Mouse (Mus musculus) liver, adult (tissue): ENCODE data around the gene Msx3.

Experiments
- GATA4 ChIP-seq: IDR thresholded peaks from 2 replicates; pipeline ENCODE4 v1.6.1; 2014; ENCODE audit warnings: mild to moderate bottlenecking, low read length; ENCODE audit not compliant: insufficient replicate concordance

Msx3 gene

GRCm38 (mm10) chr7:140048361-140049114, at the start of gene Msx3:
Msx3 (minus strand) TSS chr7:140049089.
- TF ChIP-seq GATA4, result no peak

DNA sequence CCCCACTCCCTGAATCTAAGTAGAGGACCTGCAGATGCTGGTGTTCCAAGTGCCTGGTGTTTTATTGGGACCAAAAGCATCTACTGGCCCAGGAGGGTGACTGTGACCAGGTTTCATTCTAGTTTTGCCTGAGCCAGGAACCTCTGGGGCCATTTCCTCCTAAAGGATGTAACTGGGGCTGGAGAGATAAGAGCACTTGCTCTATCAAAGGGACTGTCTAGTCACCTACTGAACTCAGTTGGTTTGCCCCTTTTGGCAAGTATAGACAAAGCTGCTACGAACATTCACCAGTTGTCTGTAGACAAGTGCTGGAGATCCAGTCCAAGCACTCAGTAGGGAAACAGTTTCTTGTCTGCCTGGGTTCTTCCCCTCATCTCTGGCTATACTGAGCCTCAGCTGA, 49.6 kb upstream of the Msx3 start:
- no peak for TF ChIP-seq GATA4

GRCm38 (mm10) chr7:140096055-140096454, 47.2 kb upstream of the Msx3 start:
- no peak for TF ChIP-seq GATA4

DNA sequence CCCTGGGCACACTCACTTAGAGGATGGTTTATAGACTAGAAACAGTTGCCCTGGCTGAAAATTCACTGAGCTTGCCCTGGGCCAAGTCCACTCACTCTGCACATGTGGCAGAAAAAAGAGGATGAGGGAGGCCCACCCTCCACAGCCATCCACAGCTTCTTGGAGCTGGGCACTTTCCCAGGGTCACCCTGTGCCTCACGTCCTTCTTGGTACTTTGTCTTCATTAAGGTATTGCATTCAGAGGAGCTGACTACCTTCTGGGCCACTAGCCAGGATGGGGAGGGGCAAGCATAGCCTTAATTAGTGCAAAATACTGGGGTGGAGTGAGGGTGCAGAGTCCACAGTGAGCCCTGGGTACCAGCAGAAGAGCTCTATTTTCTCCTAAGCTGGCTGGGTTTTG, 46.7 kb upstream of the Msx3 start:
- TF ChIP-seq GATA4, result no peak

DNA sequence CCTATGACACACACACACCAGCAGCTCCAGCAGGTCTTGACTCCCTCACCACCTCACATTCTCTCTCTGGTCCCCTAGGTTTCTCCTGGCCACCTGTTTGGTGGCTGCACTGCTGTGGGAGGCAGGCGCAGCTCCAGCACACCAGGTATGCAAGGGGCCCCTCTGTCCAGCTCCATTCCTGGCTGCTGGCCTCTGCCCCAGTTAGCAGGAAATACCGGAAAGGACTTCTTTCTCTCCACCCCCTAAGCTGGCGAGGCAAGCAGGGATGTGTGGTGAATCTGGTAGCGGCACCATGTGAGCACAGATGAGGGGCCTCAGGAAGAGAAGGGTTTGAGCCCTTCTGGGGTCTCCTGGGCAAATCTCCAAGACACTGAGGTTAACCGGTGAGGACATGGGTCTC, 46.1 kb upstream of the Msx3 start:
- no peak for TF ChIP-seq GATA4

- TF ChIP-seq GATA4, result no peak
These were observed 44.1 kb upstream of the Msx3 start, which contains the start of gene Prap1 for GRCm38 (mm10) chr7:140092924-140093528. Prap1 (plus strand) TSS chr7:140093395.

DNA sequence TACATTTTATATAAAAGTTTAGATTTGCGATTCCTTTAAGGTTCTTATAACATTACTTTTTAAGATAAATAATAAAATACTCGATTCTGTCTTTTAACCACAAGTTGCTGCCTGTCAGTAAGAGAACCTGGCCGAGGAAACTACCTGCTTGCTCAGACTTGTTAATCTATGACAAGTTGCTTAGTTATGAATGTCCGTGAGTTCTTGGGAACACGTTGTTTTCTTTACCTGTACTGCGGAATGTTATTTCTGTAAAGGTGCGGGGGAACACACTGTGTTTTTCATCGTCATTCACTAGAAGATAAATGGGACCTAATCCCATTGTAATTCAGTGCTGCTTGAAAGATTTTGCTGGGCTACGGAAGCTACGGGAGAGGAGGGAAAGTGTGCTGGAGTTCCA, 41.7 kb upstream of the Msx3 start:
- TF ChIP-seq GATA4, result no peak

DNA sequence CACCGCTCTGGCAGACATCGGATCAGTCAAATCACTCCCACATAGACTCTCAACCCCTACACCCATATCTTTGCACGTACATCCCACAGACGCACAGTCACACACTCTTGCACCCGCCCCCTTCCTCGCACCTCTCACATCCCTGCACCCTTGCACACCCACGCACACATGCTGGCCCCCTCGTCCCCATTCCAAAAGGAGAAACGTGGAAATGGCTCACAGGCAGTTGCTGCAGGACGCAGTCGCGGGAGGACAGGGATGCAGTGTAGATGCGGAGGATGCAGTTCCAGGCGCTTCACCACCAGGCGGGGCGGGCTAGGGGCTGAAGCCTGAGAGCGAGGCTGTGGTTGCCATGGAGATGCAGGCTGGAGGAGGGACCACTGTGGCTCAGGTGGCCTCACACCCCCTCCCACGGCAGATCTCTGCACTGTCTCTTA, 33.4 kb upstream of the Msx3 start, which contains the start of gene Caly:
Caly (minus strand) TSS at position 307 of the 437 bp plus-strand sequence.
- TF ChIP-seq GATA4, result no peak

DNA sequence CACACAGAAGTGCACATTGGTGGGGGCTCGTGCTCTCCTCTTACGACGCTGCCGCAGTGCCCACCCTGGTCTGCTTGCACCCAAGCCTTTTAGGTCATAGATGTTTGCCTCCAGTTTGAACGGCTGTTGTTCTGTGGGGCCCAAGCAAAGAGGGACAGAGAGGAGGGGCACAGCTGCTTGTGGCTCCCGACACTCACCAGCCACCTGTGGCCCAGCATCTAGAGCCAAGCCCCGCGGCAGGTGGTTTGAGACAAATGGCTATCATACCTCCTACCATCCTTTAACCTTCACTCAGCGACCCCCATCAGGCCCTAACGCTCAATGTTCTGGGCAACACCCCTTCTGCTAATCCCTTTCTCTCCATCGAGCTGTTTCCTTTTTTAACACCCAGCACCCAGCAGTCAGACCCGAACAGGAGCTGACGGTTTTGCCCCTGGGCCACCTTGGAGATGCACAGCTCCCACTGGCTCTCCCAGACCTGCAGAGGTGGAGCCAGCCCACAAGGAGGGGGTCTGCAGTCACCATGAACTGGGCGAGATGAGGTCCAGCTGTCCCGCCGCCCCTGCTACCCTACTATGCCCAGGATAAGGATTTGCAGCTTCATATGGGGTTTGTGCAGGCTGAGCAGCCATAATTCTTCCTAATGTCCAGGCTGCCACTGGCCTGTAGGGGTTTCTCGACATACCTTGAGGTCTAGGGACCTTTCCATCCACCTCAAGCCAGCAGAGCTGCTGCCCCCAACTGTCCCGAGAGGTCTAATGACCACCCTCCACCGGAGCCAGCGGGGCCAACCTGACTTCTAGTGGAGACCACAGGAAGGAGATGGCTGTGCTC, 32.7 kb upstream of the Msx3 start:
- no peak for TF ChIP-seq GATA4

DNA sequence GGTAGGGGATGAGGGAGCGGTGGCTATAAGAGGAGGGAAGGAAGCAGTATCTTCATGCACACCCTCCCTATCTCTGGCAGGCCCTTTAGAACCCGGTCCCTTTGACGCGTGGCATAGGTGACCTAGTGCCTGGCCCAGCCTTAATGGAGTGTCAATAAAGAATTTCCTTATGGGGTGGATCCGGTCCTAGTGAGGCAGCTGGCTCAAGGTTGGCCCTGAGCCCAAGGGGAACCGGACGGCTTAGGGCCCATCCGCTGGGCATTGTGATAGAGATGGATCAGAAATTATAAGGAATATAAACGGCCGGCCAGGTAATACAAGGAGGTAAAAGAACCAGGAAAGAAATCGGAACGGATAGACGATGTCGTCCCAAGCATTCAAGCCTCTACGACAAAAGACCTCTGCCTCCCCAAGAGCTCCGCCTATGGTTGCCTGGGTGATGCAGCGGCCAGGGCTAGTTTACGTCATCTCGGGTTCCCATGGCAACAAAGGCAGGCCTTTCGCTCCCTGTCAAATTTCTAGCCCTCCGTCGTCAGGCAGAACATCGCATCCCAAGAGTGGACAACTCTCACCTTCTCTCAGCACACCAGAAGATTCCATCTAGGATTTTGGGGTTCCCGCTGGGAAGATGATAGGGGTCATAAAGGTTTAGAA, 31.7 kb upstream of the Msx3 start:
- no peak for TF ChIP-seq GATA4

GRCm38 (mm10) chr7:140078711-140079110, 29.8 kb upstream of the Msx3 start:
- no peak for TF ChIP-seq GATA4

DNA sequence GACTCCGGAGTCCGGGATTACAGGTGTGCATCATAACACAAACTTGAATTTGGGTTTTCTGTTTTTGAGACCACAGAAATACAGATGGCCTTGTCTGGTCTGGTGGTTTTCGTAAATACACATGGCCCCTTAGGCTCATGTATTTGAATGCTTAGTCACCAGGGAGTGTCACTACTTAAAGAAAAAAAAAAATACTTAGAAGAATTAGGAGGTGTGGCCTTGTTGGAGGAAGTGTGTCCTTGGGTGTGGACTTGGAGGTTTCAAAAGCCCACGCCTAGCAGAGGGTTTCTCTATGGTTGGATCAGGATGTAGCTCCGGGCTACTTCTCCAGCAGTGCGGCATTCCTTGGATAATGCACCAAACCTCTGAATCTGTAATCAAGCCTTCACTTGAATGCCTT, 28.8 kb upstream of the Msx3 start:
- no peak for TF ChIP-seq GATA4

- no peak for TF ChIP-seq GATA4
These were observed 21.3 kb upstream of the Msx3 start for GRCm38 (mm10) chr7:140070042-140070711.

DNA sequence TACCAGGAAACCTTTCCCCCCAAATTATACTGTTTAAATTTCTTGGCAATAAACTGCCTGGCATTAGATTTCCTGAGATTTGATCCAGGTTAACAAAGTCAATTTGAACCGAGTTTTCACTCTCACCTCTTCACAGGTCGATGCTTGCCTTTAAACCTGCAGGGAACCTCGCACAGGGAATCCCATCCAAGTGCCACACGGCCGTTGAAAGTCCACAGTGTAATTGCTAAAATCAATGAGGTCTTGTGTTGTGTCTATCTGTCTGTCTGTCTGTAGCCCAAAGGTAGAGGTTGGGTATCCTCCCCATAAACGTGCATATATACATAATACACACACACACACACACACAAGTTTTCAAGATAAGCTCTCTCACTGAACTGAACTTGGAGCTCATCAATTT, 18.5 kb upstream of the Msx3 start:
- TF ChIP-seq GATA4, result no peak

DNA sequence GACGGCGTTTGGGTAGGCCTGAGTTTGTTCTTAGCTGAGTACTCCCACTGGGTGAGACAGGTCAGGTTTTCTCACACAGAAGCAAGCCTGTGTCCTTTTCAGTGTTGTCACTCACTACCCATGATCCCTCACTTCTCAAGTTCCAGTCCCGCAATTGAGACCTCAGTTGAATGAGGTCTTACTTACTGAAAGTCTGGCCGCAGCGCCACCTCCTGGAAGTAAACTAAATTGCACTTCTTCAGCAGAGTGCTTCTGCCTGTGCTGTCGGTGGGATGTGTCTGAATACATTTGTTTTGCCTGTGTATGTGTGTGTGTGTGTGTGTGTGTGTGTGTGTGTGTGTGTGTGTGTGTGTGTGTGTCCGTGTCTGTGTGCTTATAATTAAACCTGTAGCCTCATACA, 14.2 kb upstream of the Msx3 start:
- TF ChIP-seq GATA4, result no peak
